Mouse (Mus musculus) midbrain, embryonic 16.5 days (tissue): ENCODE data around the gene Psmc6. TPM values are rescaled to one million over a fixed set of nuclear protein-coding genes. Genes with fewer than 3 reads are reported as not detected.

Experiments
- ATAC-seq: fragments of 200-750 bp; cut with Nextera tagmentation; 2 replicates; pipeline ENCODE4 v1.8.0; 2017; ENCODE audit warnings: moderate TSS enrichment
- H3K27ac ChIP-seq: fragments of 300-500 bp; sonication (generic); 2 replicates; pipeline ENCODE4 v1.5.1; 2014; ENCODE audit warnings: mild to moderate bottlenecking, low read length, mixed read lengths
- H3K27me3 ChIP-seq: fragments of 300-500 bp; sonication (generic); 2 replicates; pipeline ENCODE4 v1.6.1; 2014; ENCODE audit warnings: low read depth, low read length, mixed read lengths; ENCODE audit not compliant: control insufficient read depth, insufficient read depth
- H3K36me3 ChIP-seq: fragments of 300-500 bp; sonication (generic); 2 replicates; pipeline ENCODE4 v1.6.1; 2014; ENCODE audit warnings: mild to moderate bottlenecking, low read length, moderate library complexity, mixed read lengths; ENCODE audit not compliant: control insufficient read depth, insufficient read depth
- H3K4me1 ChIP-seq: fragments of 300-500 bp; sonication (generic); 2 replicates; pipeline ENCODE4 v1.6.1; 2014; ENCODE audit warnings: mild to moderate bottlenecking, low read length, mixed read lengths; ENCODE audit not compliant: control insufficient read depth, insufficient read depth
- H3K4me2 ChIP-seq: fragments of 300-500 bp; sonication (generic); 2 replicates; pipeline ENCODE4 v1.6.1; 2014; ENCODE audit warnings: mild to moderate bottlenecking, low read length, mixed read lengths
- H3K4me3 ChIP-seq: fragments of 300-500 bp; sonication (generic); 2 replicates; pipeline ENCODE4 v1.5.1; 2014; ENCODE audit warnings: low read depth, mild to moderate bottlenecking, low read length, moderate library complexity, mixed read lengths
- H3K9ac ChIP-seq: fragments of 300-500 bp; sonication (generic); 2 replicates; pipeline ENCODE4 v1.6.1; 2014; ENCODE audit warnings: low read depth, low read length, mixed read lengths
- H3K9me3 ChIP-seq: fragments of 300-500 bp; sonication (generic); replicated peaks from 2 replicates; pipeline ENCODE4 v1.6.1; 2014; ENCODE audit warnings: mild to moderate bottlenecking, low read length, mixed read lengths; ENCODE audit not compliant: control insufficient read depth, poor library complexity, severe bottlenecking
- WGBS: fragments of 180-500 bp; shearing (Covaris S2); extraction: QIAGEN DNeasy Blood & Tissue Kit; methylation state at CpG from one replicate; pipeline ENCODE4 v1.1.7; 2014; 5-methylcytosine and 5-hydroxymethylcytosine counted together
- polyA plus RNA-seq: library from polyadenylated mRNA; unstranded; fragments of >200 nt; fragmentation: Nextera tagmentation; extraction: Ambion mirVana; gene quantifications from 2 replicates; pipeline ENCODE4 v1.2.1, GENCODE M21; 2015

Psmc6 gene
- polyA plus RNA-seq, 1 experiment from 2014 or later, result 153 TPM

DNA sequence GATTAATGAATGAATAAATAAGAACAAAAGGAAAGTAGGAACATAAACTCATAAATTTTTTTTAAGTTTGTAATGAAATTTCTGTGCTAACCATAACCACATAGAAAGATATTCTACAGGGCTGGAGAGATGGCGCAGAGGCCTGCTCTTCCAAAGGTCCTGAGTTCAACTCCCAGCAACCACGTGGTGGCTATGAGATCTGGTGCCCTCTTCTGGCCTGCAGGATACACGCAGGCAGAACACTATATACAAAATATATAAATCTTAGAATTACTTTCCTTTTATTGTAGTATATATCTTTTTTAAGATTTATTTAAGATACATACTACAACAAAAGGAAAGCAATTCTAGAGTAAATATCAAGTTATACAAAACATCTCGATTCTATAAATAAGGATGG lies 53.3 kb downstream of the Psmc6 start:
- Histone ChIP-seq H3K36me3 (peaks cover 9% of the 10 kb centered on the region; the same call in 1 of the 2 replicates), H3K9ac (no peak overlapping the region), H3K27ac (no peak overlapping the region), H3K27me3 (no peaks in the 10 kb centered on the region), H3K4me3 (no peak overlapping the region), H3K4me2 (no peak overlapping the region), H3K9me3 (no peaks in the 10 kb centered on the region), H3K4me1 (peaks cover 7% of the 10 kb centered on the region)
- WGBS, result 88% methylated on average over 4 of the region's 4 CpGs
- no peak for ATAC-seq

DNA sequence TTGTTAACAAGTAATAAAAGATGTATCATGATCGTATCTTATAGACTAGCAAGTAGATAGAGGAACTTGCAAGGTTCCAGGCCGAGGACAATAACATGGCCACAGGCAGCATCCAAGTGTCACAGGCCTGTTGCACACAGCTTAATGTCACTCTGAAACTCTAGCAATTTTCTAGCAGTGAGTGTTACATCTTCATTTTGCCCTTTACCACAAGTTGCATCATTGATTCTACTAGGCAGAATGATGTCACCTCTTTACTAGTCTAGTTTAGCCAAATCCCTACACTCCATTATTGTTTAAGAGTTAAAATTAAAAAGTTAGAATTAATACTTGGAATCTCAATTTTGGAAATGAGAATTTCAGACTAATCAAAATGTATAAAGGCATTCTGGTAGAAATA lies 56.0 kb downstream of the Psmc6 start:
- ATAC-seq, result no peak
- H3K4me3 ChIP-seq, result no peak overlapping the region
- peaks cover 6% of the 10 kb centered on the region; the same call in 1 of the 2 replicates for H3K36me3 ChIP-seq
- no peak overlapping the region for H3K4me2 ChIP-seq
- H3K27me3 ChIP-seq, result no peaks in the 10 kb centered on the region
- H3K9me3 ChIP-seq, result no peaks in the 10 kb centered on the region
- H3K27ac ChIP-seq, result no peak overlapping the region
- whole genome bisulfite sequencing, result 89% methylated on average over 2 of the region's 2 CpGs
- H3K9ac ChIP-seq, result no peak overlapping the region
- H3K4me1 ChIP-seq, result peaks cover 12% of the 10 kb centered on the region

DNA sequence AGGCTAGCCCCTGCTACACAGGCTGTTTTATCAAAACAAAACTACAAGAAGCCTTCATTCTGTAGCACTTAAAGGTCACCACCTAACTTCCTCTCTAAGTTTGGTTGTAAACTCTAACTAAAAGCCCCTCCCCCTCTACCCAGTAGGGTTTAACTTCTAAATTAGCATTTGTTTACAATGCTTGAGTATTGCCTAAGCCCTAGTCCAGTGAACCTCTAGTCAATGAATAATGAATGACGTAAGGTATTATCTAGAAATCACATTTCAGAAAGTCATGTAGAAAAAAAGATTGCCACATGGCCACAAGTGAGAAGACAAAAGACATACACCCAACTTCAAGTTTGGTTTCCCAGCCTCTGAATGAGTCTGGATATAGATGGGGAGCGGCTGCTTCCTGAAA lies 57.9 kb downstream of the Psmc6 start:
- no peak for ATAC-seq
- 15% methylated on average over 2 of the region's 2 CpGs for WGBS
- Histone ChIP-seq H3K4me3 (peak overlapping the region; percentile 87), H3K9me3 (no peaks in the 10 kb centered on the region), H3K36me3 (peaks cover 2% of the 10 kb centered on the region; the same call in 1 of the 2 replicates), H3K9ac (no peak overlapping the region), H3K4me2 (peak overlapping the region; percentile 54), H3K4me1 (peaks cover 12% of the 10 kb centered on the region), H3K27me3 (no peaks in the 10 kb centered on the region), H3K27ac (no peak overlapping the region)

DNA sequence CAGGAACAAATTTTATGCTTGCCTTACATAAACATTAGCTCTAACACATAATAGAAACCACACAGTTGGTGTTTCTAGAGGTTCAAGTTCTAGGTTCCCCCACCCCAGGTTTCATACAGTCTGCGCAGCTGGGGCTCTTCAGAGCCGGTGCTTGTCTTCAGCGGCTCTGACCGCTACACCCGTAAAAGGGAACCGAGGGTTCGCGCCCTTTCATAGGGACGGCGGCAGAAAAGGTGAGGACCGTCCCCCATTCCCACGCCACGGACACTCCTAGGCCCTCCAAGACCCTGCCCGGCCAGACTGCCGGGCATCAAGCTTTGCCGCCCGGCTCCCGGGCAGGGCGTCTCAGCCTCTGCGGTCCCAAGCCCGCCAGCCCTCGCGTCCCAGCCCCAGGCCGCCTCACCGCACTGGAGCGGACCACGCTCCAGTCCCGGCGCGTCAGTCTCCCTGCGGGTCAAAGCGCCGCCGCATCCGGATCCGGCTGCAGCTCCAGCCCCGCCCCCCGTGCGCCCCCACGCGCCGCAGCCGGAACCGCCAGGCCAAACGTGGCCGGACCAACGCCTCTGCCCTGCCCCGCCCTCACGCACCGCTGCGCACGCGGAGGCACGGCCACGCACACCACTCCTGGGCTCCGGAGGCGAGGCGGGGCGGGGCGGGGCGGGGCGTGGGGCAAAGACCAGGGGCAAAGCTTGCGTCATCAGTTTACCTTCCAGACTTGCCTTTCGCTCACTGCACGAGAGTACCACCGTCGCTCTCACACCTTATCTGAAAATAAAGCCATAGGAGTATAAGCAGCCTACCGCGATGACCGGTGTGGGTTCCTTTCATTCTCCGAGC lies 59.0 kb downstream of the Psmc6 start:
- Histone ChIP-seq H3K4me3 (peak overlapping the region; percentile 87), H3K4me2 (peak overlapping the region; percentile 54), H3K9ac (peak overlapping the region; percentile 93), H3K27ac (peak overlapping the region; percentile 65), H3K27me3 (no peaks in the 10 kb centered on the region), H3K36me3 (no peaks in the 10 kb centered on the region), H3K9me3 (no peaks in the 10 kb centered on the region), H3K4me1 (peaks cover 12% of the 10 kb centered on the region)
- WGBS, result under 1% methylated on average over 70 of the region's 71 CpGs
- ATAC-seq, result peak; percentile 98

DNA sequence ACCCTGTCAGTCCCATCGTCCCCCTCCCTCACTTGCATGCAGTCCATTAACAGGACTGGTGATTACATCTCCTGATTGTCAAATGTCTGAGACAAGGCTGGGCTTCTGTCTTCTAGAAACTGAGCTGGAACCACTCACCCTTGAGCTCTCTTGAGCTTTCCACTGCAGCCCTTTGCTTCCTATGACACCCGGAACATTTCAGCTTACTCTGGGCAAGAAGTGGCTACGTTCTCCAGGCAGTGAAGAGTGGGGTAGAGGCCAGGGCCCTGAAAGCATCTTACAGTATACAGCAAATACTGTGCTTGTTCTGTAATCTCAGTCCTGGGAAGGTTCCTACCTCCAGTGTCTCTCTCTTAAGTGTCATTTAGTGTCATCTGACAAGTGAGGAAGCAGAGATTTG lies 59.6 kb downstream of the Psmc6 start:
- Histone ChIP-seq H3K27ac (peak overlapping the region; percentile 65), H3K36me3 (no peaks in the 10 kb centered on the region), H3K9me3 (no peaks in the 10 kb centered on the region), H3K4me3 (peak overlapping the region; percentile 87), H3K4me1 (peaks cover 12% of the 10 kb centered on the region), H3K4me2 (peak overlapping the region; percentile 54), H3K27me3 (no peaks in the 10 kb centered on the region), H3K9ac (peak overlapping the region; percentile 93)
- no peak; the same call in 1 of the 2 replicates for ATAC-seq
- WGBS, result 16% methylated on average over 3 of the region's 3 CpGs

Other genes starting within 250 kb of the Psmc6 start
- 15.2 and 16.9 TPM in 2 replicates for gene Gpr137c, start 110.1 kb upstream of the Psmc6 start, polyA plus RNA-seq
- gene Txndc16, start 109.5 kb upstream of the Psmc6 start, polyA plus RNA-seq, result 39.4 and 42.0 TPM in 2 replicates
- 24.5 and 27.6 TPM in 2 replicates for gene Ero1l, start 11.0 kb upstream of the Psmc6 start, polyA plus RNA-seq
- 62.9 and 64.0 TPM in 2 replicates for gene Styx, start 21.3 kb downstream of the Psmc6 start, polyA plus RNA-seq
- gene Gnpnat1, start 75.1 kb downstream of the Psmc6 start, polyA plus RNA-seq, result 33.6 and 34.6 TPM in 2 replicates
- 66.1 and 66.4 TPM in 2 replicates for gene Fermt2, start 200.3 kb downstream of the Psmc6 start, polyA plus RNA-seq